Mouse (Mus musculus) kidney, adult 2 months (tissue): ENCODE results near the gene Slc22a14. TPM values are rescaled to one million over a fixed set of nuclear protein-coding genes. Genes with fewer than 3 reads are reported as not detected.

Source experiments
- DNase-seq: peaks from one replicate; pipeline ENCODE4 v3.0.0; 2021
- H3K27ac ChIP-seq: fragments of 200-500 bp; 2 replicates; pipeline ENCODE4 v1.5.1; 2012; ENCODE audit warnings: low read depth, low read length, control low read depth, inconsistent platforms; ENCODE audit not compliant: insufficient read depth
- H3K27me3 ChIP-seq: fragments of 200-500 bp; replicated peaks from 2 replicates; pipeline ENCODE4 v1.6.1; 2012; ENCODE audit warnings: mild to moderate bottlenecking, moderate library complexity, low read length, inconsistent platforms; ENCODE audit not compliant: control insufficient read depth, insufficient read depth
- H3K36me3 ChIP-seq: fragments of 200-500 bp; 2 replicates; pipeline ENCODE4 v1.6.1; 2012; ENCODE audit warnings: mild to moderate bottlenecking, moderate library complexity, low read length, inconsistent platforms; ENCODE audit not compliant: control insufficient read depth, insufficient read depth
- H3K4me1 ChIP-seq: fragments of 200-500 bp; 2 replicates; pipeline ENCODE4 v1.6.1; 2011; ENCODE audit warnings: low read length; ENCODE audit not compliant: control insufficient read depth, insufficient read depth
- H3K4me3 ChIP-seq: fragments of 200-500 bp; 2 replicates; pipeline ENCODE4 v1.5.1; 2011; ENCODE audit warnings: mild to moderate bottlenecking, low read depth, low read length, control low read depth; ENCODE audit not compliant: insufficient read depth
- CTCF ChIP-seq: fragments of 200-500 bp; conservative IDR thresholded peaks from 2 replicates; pipeline ENCODE4 v1.5.1; 2011; ENCODE audit warnings: low read depth, mild to moderate bottlenecking, control low read depth, low read length, moderate library complexity, mixed read lengths; ENCODE audit not compliant: insufficient read depth, insufficient read length
- POLR2A ChIP-seq: fragments of 200-500 bp; IDR thresholded peaks from one replicate; pipeline ENCODE4 v1.6.1; 2011; ENCODE audit warnings: low read depth, low read length, control low read depth
- WGBS: fragments of 180-500 bp; shearing (Covaris S2); methylation state at CpG from one replicate; pipeline ENCODE4 v1.1.7; 2018; 5-methylcytosine and 5-hydroxymethylcytosine counted together
- polyA plus RNA-seq: library from polyadenylated mRNA; depleted of rRNA; stranded (reverse); fragments of >200 nt; gene quantifications from 2 replicates; pipeline ENCODE4 v1.2.3, GENCODE M21; 2012

Gene Slc22a14
- polyA plus RNA-seq, 1 experiment, result 1.7 TPM

DNA sequence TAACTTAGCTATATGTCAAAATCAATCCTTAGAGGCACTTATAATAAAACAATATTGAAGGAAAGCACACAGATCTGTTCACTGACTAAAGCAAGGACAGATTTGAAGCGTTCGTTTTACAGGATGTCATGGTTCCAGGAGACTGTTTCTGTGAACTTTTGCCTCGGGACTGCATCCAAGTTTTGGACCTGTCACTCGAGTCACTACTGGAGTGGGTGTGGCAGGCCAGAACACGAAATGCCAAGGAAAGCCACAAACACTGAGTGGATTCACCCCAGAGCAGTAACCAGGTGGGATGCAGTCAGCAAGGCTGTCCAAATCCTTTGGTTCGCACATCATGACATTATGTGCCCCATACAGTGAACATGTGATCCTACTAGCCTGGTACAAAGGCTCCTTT is 150.8 kb downstream of the Slc22a14 start:
- Histone ChIP-seq H3K27me3 (no peaks in the 10 kb centered on the region), H3K4me3 (no peak overlapping the region), H3K4me1 (peaks cover 3% of the 10 kb centered on the region; the same call in 1 of the 2 replicates), H3K36me3 (no peaks in the 10 kb centered on the region), H3K27ac (peak overlapping the region; percentile 83)
- 54% methylated on average over 6 of the region's 6 CpGs for WGBS
- TF ChIP-seq CTCF (no peak), POLR2A (no peak)
- DNase-seq, result peak; percentile 81

DNA sequence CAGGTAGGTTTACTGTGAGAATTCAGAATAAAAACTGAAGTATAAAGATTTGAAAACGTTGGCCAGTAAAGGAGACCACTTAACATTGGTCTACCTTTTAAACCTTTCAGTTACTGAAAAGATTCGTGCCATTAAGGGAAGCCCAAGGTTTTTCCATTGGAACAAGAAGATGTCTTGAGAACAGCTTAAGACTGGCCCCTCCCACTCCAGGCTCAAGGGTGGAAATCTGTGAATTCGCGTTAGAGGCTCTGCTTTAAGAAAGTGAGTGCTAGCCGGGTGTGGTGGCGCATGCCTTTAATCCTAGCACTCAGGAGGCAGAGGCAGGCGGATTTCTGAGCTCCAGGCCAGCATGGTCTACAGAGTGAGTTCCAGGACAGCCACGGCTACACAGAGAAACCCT is 152.4 kb downstream of the Slc22a14 start:
- peaks cover 3% of the 10 kb centered on the region; the same call in 1 of the 2 replicates for H3K4me1 ChIP-seq
- no peak overlapping the region for H3K4me3 ChIP-seq
- WGBS, result 76% methylated on average over 8 of the region's 8 CpGs
- H3K27ac ChIP-seq, result no peak overlapping the region
- no peaks in the 10 kb centered on the region for H3K27me3 ChIP-seq
- DNase-seq, result no peak
- TF ChIP-seq CTCF, result no peak
- no peak for TF ChIP-seq POLR2A
- no peaks in the 10 kb centered on the region for H3K36me3 ChIP-seq

DNA sequence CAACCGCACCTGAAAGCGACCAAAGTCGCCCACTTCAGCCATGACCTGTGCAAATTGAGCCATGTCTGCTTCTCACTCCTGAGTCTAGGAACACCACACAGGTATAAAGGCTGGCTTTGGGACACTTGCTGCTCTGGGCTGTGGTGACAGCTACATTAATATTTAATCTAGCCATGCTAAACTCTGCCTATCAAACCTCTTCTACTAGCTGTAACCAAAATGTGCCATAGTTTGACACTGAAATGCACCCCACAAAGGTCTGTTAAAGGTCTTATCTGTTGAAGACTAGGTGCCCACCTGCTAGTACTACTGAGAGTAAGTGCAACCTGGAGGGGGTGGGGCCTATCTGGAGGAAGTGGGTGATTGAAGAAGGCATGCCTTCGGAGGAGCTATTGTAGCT is 156.4 kb downstream of the Slc22a14 start, which contains the start of gene Slc22a13:
Gene Slc22a13 (minus strand): TSS at position 101 of the 400 bp plus-strand sequence.
- Histone ChIP-seq H3K27ac (no peak within 1 kb of the TSS), H3K4me3 (peak within 1 kb of the TSS; percentile 13; the same call in 1 of the 2 replicates), H3K4me1 (peaks cover 13% of the 10 kb centered on the region), H3K36me3 (no peaks in the 10 kb centered on the region), H3K27me3 (no peaks in the 10 kb centered on the region)
- TF ChIP-seq CTCF (no peak), POLR2A (no peak)
- WGBS, result 83% methylated on average over 4 of the region's 4 CpGs
- DNase-seq, result peak; percentile 35

DNA sequence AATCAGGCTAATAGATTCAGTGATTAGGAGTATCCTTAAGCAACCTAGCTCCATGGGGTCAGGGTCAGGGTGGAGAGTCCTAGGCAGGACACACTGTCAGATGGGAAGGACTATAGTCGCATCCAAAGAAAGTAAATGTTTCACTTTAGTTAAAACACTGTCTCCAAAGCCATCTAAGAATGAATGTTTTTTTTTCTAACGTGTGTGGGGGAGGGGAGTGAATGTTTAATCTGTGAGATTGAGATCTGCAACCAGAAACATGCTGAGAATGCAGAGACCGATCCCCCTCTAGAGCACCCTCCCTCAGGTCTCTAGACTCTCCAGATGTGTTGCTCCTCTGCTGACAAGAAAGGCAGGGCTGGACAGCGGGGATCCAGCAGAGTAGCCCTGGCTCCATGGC is 158.2 kb downstream of the Slc22a14 start:
- H3K4me1 ChIP-seq, result peaks cover 13% of the 10 kb centered on the region
- H3K4me3 ChIP-seq, result no peak overlapping the region
- H3K27ac ChIP-seq, result peak overlapping the region; percentile 89
- no peaks in the 10 kb centered on the region for H3K27me3 ChIP-seq
- 27% methylated on average over 4 of the region's 4 CpGs for WGBS
- TF ChIP-seq POLR2A (no peak), CTCF (no peak)
- no peaks in the 10 kb centered on the region for H3K36me3 ChIP-seq
- peak; percentile 92 for DNase-seq

DNA sequence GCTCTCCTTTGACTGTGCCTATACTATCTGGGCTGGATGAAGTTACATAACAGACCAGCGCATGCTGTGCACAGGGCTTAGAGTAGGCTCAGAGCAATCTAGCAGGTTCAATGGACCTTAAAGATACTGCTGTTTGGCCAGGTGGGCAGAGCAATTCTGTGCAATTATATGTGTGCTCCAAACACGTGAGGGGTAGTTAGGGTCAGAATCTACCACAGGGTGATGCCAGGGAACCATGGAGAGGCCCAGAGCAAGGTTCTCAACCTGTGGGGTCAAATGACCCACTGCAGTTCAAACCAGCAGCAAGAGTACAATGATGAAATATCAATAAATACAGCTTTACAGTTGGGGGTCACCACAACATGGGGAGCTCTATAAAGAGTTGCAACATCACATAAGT is 158.7 kb downstream of the Slc22a14 start:
- peak; percentile 56 for DNase-seq
- Histone ChIP-seq H3K36me3 (no peaks in the 10 kb centered on the region), H3K27me3 (no peaks in the 10 kb centered on the region), H3K4me1 (peaks cover 13% of the 10 kb centered on the region), H3K27ac (peak overlapping the region; percentile 65; the same call in 1 of the 2 replicates), H3K4me3 (no peak overlapping the region)
- 41% methylated on average over 2 of the region's 2 CpGs for WGBS
- TF ChIP-seq CTCF (no peak), POLR2A (no peak)

DNA sequence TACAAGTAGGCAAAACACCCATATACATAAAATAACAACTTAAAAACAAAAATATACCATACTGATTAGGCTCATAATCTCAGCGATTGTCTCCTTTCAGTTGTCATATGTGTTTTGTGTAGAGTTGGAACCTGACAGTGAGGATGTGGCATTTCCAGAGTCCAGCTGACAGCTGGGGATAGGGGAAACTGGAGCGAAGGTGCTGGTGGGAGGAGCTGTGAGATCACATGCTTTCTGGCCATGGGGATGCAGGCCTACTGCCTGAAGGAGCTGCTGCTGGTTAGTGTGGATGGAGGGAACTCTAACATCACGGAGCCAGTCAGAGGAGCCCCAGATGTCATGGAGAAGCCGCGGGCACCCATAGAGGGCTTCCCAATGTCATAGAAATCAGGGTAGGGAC is 159.6 kb downstream of the Slc22a14 start:
- no peak overlapping the region for H3K27ac ChIP-seq
- H3K4me3 ChIP-seq, result no peak overlapping the region
- H3K4me1 ChIP-seq, result peaks cover 17% of the 10 kb centered on the region
- TF ChIP-seq CTCF (no peak), POLR2A (no peak)
- H3K36me3 ChIP-seq, result no peaks in the 10 kb centered on the region
- DNase-seq, result peak; percentile 54
- no peaks in the 10 kb centered on the region for H3K27me3 ChIP-seq
- WGBS, result 74% methylated on average over 5 of the region's 5 CpGs

DNA sequence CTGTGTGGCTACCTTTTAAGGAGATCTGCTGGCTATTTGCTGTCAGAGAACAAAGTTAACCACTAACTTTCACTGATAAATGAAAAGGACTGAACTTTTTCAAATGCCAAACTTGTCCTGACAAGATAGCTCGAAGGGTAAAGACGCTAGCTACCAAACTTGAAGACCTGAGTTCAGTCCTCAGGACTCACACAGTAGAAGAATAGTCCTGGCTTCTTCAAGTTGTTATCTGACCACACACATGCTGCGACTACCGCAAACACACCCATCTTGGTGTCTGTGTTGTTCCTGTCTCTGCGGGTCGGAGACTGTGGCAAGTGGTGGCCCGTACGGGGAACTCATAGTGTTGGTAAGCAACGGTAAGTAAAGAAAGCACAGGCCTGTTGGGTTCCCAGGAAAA is 161.7 kb downstream of the Slc22a14 start:
- no peaks in the 10 kb centered on the region for H3K27me3 ChIP-seq
- 91% methylated on average over 9 of the region's 9 CpGs for WGBS
- no peak overlapping the region for H3K4me3 ChIP-seq
- peaks cover 28% of the 10 kb centered on the region for H3K4me1 ChIP-seq
- TF ChIP-seq POLR2A, result no peak
- no peak for TF ChIP-seq CTCF
- peak; percentile 34 for DNase-seq
- H3K36me3 ChIP-seq, result no peaks in the 10 kb centered on the region
- no peak overlapping the region for H3K27ac ChIP-seq

DNA sequence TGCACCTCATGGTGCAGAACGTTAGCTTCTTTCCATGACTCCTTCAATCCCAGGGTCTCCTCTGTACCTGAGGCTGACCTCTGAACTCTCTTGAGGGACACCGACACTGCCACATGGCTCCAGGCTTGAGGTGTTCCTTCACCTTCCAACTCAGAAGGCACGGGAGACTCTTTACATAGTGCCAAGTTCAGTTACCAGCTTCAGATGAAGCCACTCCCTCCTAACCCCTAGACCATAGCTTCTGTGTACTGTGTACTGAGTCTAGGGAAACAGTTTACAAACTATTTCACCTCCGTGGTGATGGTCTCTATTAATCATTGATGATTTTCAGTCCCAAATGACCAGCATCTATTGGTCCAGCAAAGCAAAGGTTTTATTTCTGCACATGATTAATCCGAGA is 163.7 kb downstream of the Slc22a14 start:
- H3K27ac ChIP-seq, result peak overlapping the region; percentile 72
- H3K36me3 ChIP-seq, result no peaks in the 10 kb centered on the region
- TF ChIP-seq CTCF (no peak), POLR2A (no peak)
- 53% methylated on average over 5 of the region's 5 CpGs for WGBS
- DNase-seq, result peak; percentile 48
- H3K4me1 ChIP-seq, result peaks cover 23% of the 10 kb centered on the region
- H3K4me3 ChIP-seq, result peak overlapping the region; percentile 64
- H3K27me3 ChIP-seq, result no peaks in the 10 kb centered on the region
